Mouse (Mus musculus): ENCODE results near the gene Gm11554.
"Not testable (repeated sequence)": the region's sequence is repeated elsewhere in the genome, so short reads cannot be mapped to it uniquely, and the experiment has no call there.

DNA sequence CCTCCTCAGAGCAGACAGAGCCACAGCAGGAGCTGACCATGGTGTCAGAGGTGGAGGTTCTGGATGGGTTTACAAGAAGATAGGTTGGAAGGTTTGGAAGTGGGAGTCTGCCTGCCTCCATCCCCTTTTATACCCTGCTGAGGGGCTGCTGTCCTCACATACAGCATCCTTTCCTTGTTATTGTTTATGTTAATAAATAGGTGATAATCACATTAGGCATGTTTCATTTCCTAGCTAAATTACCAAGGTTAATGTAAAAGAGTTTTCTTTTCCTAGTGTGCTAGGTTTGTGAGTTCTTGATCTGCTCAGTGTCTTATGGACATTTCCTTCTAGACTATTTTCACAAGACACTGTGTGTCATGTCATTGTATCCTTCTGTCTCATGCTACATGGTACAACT, 5.5 kb upstream of the Gm11554 start, which contains the start of gene Krtap4-13:
- not testable (repeated sequence) for TF ChIP-seq POLR2A (IDR thresholded peaks at IDR 0.05; ENCODE audit: borderline replicate concordance, extremely low read depth, insufficient read depth, insufficient read length, poor library complexity, severe bottlenecking); CTCF (IDR thresholded peaks at IDR 0.05; ENCODE audit: borderline replicate concordance, extremely low read depth, insufficient read depth, insufficient read length)
